In the genomic region with DNA sequence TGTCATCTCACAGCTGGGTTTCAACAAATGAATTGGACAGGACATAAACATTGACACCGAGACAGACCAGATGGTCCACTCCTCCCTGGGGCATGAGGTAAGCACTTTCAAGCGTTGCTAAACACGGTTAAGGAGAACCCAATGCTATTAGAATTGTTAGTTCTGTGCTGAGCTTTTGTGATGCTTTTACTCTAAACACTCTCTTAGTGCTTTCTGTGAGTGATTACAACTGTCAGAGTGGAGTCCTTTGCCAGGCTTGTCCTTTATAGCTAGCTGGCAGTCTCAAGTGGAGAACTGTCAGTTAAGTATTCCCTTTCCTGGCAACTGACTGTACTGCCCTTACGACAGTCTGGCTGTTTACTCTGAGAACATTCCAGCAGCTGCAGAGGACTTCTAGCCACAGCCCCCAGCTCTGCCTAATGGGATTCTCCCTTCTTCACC, we compare ENCODE assay signal across 11 mouse cellular contexts.
DNase-seq lines count a peak whose midpoint lies in the region; ATAC-seq lines count a peak whose summit lies in the region.
"Had no signal": no experiment of that assay in that cellular context is flagged by ENCODE, and none has a peak within 500 bp of the region (broad histone marks: within the 10 kb centered on the region; RNA-seq: fewer than 3 reads in every experiment).

No protein-coding gene starts in this region.

- intact Hi-C loops in heart, postnatal 36 days (cut with DNase I) = no loop called here

- peak; percentile 70 for ATAC-seq in hindbrain, embryonic 16.5 days
- ATAC-seq in hindbrain, embryonic 13.5 days (ENCODE audit: low FRiP score) = no peak
- ATAC-seq in embryonic facial prominence, embryonic 15.5 days (ENCODE audit: insufficient number of reproducible peaks, low FRiP score, low TSS enrichment, low read depth) = 0 out of 2 replicates have a peak, but pooled peaks have one; percentile 47

- 49% methylated on average over 4 of the region's 4 CpGs for WGBS in hindbrain, embryonic 16.5 days
- WGBS in hindbrain, embryonic 13.5 days = 55% methylated on average over 4 of the region's 4 CpGs
- 38% methylated on average over 4 of the region's 4 CpGs for WGBS in embryonic facial prominence, embryonic 15.5 days

- DNase-seq in heart, postnatal 36 days = peak; percentile 9 to 51
- DNase-seq in lung, postnatal 4 days = peak; percentile 24 to 55
- DNase-seq in natural killer cell, adult 2 months (ENCODE audit: low spot score in 2 of 2) = no peak
- DNase-seq in urinary bladder, postnatal 25 days (ENCODE audit: low spot score) = no peak
- no peak for DNase-seq in c-Kit-positive CD71-positive TER-119-positive erythroid progenitor cells, embryonic 14.5 days (ENCODE audit: low spot score)
- DNase-seq: adrenal gland, adult 2 months; liver, embryonic 13.5 days had no signal

- no peak overlapping the region for H3K9ac ChIP-seq in hindbrain, embryonic 16.5 days (ENCODE audit: low read depth, low read length)
- no peak overlapping the region for H3K9ac ChIP-seq in hindbrain, embryonic 13.5 days
- no peak overlapping the region for H3K9ac ChIP-seq in embryonic facial prominence, embryonic 15.5 days
- H3K9ac ChIP-seq: liver, embryonic 13.5 days had no signal

- no peaks in the 10 kb centered on the region for H3K27me3 ChIP-seq in hindbrain, embryonic 16.5 days (replicated peaks; ENCODE audit: control insufficient read depth, insufficient read depth, low read length)
- H3K27me3 ChIP-seq in hindbrain, embryonic 13.5 days = no peaks in the 10 kb centered on the region
- no peaks in the 10 kb centered on the region for H3K27me3 ChIP-seq in embryonic facial prominence, embryonic 15.5 days
- H3K27me3 ChIP-seq: CH12.LX; liver, embryonic 13.5 days had no signal

- no peaks in the 10 kb centered on the region for H3K4me1 ChIP-seq in hindbrain, embryonic 16.5 days (ENCODE audit: control insufficient read depth, insufficient read depth, low read depth, low read length)
- no peaks in the 10 kb centered on the region for H3K4me1 ChIP-seq in hindbrain, embryonic 13.5 days (replicated peaks)
- H3K4me1 ChIP-seq in embryonic facial prominence, embryonic 15.5 days = no peaks in the 10 kb centered on the region
- H3K4me1 ChIP-seq: liver, embryonic 13.5 days had no signal

- H3K9me3 ChIP-seq in hindbrain, embryonic 16.5 days (ENCODE audit: control insufficient read depth, low read length) = no peaks in the 10 kb centered on the region
- H3K9me3 ChIP-seq in hindbrain, embryonic 13.5 days = no peaks in the 10 kb centered on the region
- no peaks in the 10 kb centered on the region for H3K9me3 ChIP-seq in embryonic facial prominence, embryonic 15.5 days (replicated peaks)

- H3K4me3 ChIP-seq in hindbrain, embryonic 16.5 days (ENCODE audit: low read length) = no peak overlapping the region
- no peak overlapping the region for H3K4me3 ChIP-seq in hindbrain, embryonic 13.5 days
- H3K4me3 ChIP-seq in embryonic facial prominence, embryonic 15.5 days (replicated peaks) = no peak overlapping the region
- H3K4me3 ChIP-seq: liver, embryonic 13.5 days had no signal

- H3K27ac ChIP-seq in hindbrain, embryonic 16.5 days (ENCODE audit: low read depth, low read length) = no peak overlapping the region
- no peak overlapping the region for H3K27ac ChIP-seq in hindbrain, embryonic 13.5 days
- H3K27ac ChIP-seq in embryonic facial prominence, embryonic 15.5 days (replicated peaks) = no peak overlapping the region
- H3K27ac ChIP-seq: liver, embryonic 13.5 days had no signal

- H3K36me3 ChIP-seq in hindbrain, embryonic 16.5 days (ENCODE audit: control insufficient read depth, insufficient read depth, low read length) = no peaks in the 10 kb centered on the region
- H3K36me3 ChIP-seq in hindbrain, embryonic 13.5 days = no peaks in the 10 kb centered on the region
- H3K36me3 ChIP-seq in embryonic facial prominence, embryonic 15.5 days = no peaks in the 10 kb centered on the region
- H3K36me3 ChIP-seq: liver, embryonic 13.5 days had no signal

- no peak overlapping the region for H3K4me2 ChIP-seq in hindbrain, embryonic 16.5 days (ENCODE audit: low read length)
- no peak overlapping the region for H3K4me2 ChIP-seq in hindbrain, embryonic 13.5 days
- no peak overlapping the region for H3K4me2 ChIP-seq in embryonic facial prominence, embryonic 15.5 days (replicated peaks)
- H3K4me2 ChIP-seq: liver, embryonic 13.5 days had no signal

Comparison
In these comparisons a context has a peak if more than half of its experiments do, and no peak if none do; other contexts are left out.
1. DNase-seq: peak in heart, postnatal 36 days (2 of 2) and lung, postnatal 4 days (2 of 2); none in natural killer cell, adult 2 months (0 of 2), urinary bladder, postnatal 25 days (single experiment) and c-Kit-positive CD71-positive TER-119-positive erythroid progenitor cells, embryonic 14.5 days (single experiment).